Mouse (Mus musculus) heart, embryonic 16.5 days (tissue): ENCODE measurements around the gene Prss56. TPM values are rescaled to one million over a fixed set of nuclear protein-coding genes. Genes with fewer than 3 reads are reported as not detected.

ENCODE experiments used
- polyA plus RNA-seq: library from polyadenylated mRNA; unstranded; fragments of >200 nt; fragmentation: Nextera tagmentation; extraction: Ambion mirVana; gene quantifications from 2 replicates; pipeline ENCODE4 v1.2.1, GENCODE M21; 2015

The Prss56 gene
- polyA plus RNA-seq, 1 experiment from 2014 or later, result not detected

Other genes with a start within 250 kb of the Prss56 start
- not detected in 2 replicates for gene Alppl2, start 93.4 kb upstream of the Prss56 start, polyA plus RNA-seq
- gene Alpi, start 81.7 kb upstream of the Prss56 start, polyA plus RNA-seq, result 0.74 TPM in 1 of 2 replicates, not detected in the other
- gene Akp3, start 58.3 kb upstream of the Prss56 start, polyA plus RNA-seq, result not detected in 2 replicates
- 0.71 and 0.88 TPM in 2 replicates for gene Ecel1, start 26.8 kb upstream of the Prss56 start, polyA plus RNA-seq
- gene Chrnd, start 7.3 kb downstream of the Prss56 start, polyA plus RNA-seq, result 0.05 and 0.13 TPM in 2 replicates
- gene Chrng, start 21.3 kb downstream of the Prss56 start, polyA plus RNA-seq, result 1.1 and 1.6 TPM in 2 replicates
- gene Eif4e2, start 30.6 kb downstream of the Prss56 start, polyA plus RNA-seq, result 100 and 104 TPM in 2 replicates
- gene Efhd1, start 81.0 kb downstream of the Prss56 start, polyA plus RNA-seq, result 0.46 and 0.76 TPM in 2 replicates
- 30.7 and 31.6 TPM in 2 replicates for gene Gigyf2, start 143.7 kb downstream of the Prss56 start, polyA plus RNA-seq
- 0.97 and 2.4 TPM in 2 replicates for gene Kcnj13, start 211.4 kb downstream of the Prss56 start, polyA plus RNA-seq